Mouse (Mus musculus) gastrocnemius, adult 8-10 months (tissue): ENCODE measurements around the gene Net1. TPM values are rescaled to one million over a fixed set of nuclear protein-coding genes. Genes with fewer than 3 reads are reported as not detected.
"Not testable (repeated sequence)": the region's sequence is repeated elsewhere in the genome, so short reads cannot be mapped to it uniquely, and the experiment has no call there.

Experiments
- DNase-seq, 2 experiments: peaks; one replicate each; pipeline ENCODE4 v3.0.0; 2022; ENCODE audit warnings: low spot score in 2 of 2
- microRNA-seq: library from miRNA; unstranded; fragments of <30 nt; microRNA quantifications from one replicate; pipeline ENCODE4 v1.2.0, GENCODE M21; 2022
- total RNA-seq, 4 experiments: library from RNA; stranded (reverse); gene quantifications; 2 replicates each; pipeline ENCODE4 v1.2.4; 2022

Net1 gene
- total RNA-seq, 4 experiments from 2014 or later, result 35.0 to 54.8 (median 44.8) TPM

GRCm38 (mm10) chr13:3833644-3834043, 84.4 kb downstream of the Net1 start:
- DNase-seq, result not testable (repeated sequence)

GRCm38 (mm10) chr13:3832450-3832849, 85.6 kb downstream of the Net1 start:
- DNase-seq, result no peak

Small RNAs within 50 kb of the gene (microRNA-seq; reads per million reads assigned to microRNA genes)
- not detected for gene Gm22460

Other genes with a start within 250 kb of the Net1 start
- gene Calml3, start 113.9 kb downstream of the Net1 start, total RNA-seq, result not detected
- 1 to 10 TPM in 2 of 4 experiments, not detected in 2; 1.1 to 2.2 TPM for gene Calm4, start 80.5 kb downstream of the Net1 start, total RNA-seq
- gene Calm5, start 64.0 kb downstream of the Net1 start, total RNA-seq, result not detected
- gene Tubal3, start 54 bp upstream of the Net1 start, total RNA-seq, result not detected
- not detected for gene Ucn3, start 27.1 kb upstream of the Net1 start, total RNA-seq
- gene Akr1c14, start 130.8 kb upstream of the Net1 start, total RNA-seq, result 1 to 10 TPM; 1.4 to 5.5 (median 2.6) TPM
- under 1 TPM in 1 of 4 experiments, not detected in 3; 0.22 TPM for gene Akr1c18, start 232.4 kb upstream of the Net1 start, total RNA-seq